Mouse (Mus musculus) neural tube, embryonic 11.5 days (tissue): ENCODE data around the gene Cst3. TPM values are rescaled to one million over a fixed set of nuclear protein-coding genes. Genes with fewer than 3 reads are reported as not detected.

Experiments
- ATAC-seq: fragments of 200-750 bp; cut with Nextera tagmentation; 2 replicates; pipeline ENCODE4 v1.8.0; 2017; ENCODE audit warnings: moderate number of reproducible peaks, mild to moderate bottlenecking, moderate TSS enrichment, moderate library complexity; ENCODE audit not compliant: insufficient read depth, low FRiP score, low TSS enrichment
- DNase-seq: peaks from one replicate; pipeline ENCODE4 v3.0.0-alpha.2; 2015; ENCODE audit warnings: low spot score
- H3K27ac ChIP-seq: fragments of 300-500 bp; sonication (generic); 2 replicates; pipeline ENCODE4 v1.5.1; 2014; ENCODE audit warnings: low read depth, mild to moderate bottlenecking, low read length
- H3K27me3 ChIP-seq: fragments of 300-500 bp; sonication (generic); 2 replicates; pipeline ENCODE4 v1.6.1; 2014; ENCODE audit warnings: mild to moderate bottlenecking, low read length, mixed read lengths; ENCODE audit not compliant: control insufficient read depth, insufficient read depth
- H3K36me3 ChIP-seq: fragments of 300-500 bp; sonication (generic); 2 replicates; pipeline ENCODE4 v1.6.1; 2014; ENCODE audit warnings: mild to moderate bottlenecking, low read length, moderate library complexity, mixed read lengths; ENCODE audit not compliant: control insufficient read depth, insufficient read depth
- H3K4me1 ChIP-seq: fragments of 300-500 bp; sonication (generic); 2 replicates; pipeline ENCODE4 v1.6.1; 2014; ENCODE audit warnings: low read length, mixed read lengths; ENCODE audit not compliant: control insufficient read depth, insufficient read depth
- H3K4me2 ChIP-seq: fragments of 300-500 bp; sonication (generic); 2 replicates; pipeline ENCODE4 v1.6.1; 2014; ENCODE audit warnings: low read depth, mild to moderate bottlenecking, moderate library complexity
- H3K4me3 ChIP-seq: fragments of 300-500 bp; sonication (generic); 2 replicates; pipeline ENCODE4 v1.5.1; 2014; ENCODE audit warnings: low read depth, low read length
- H3K9ac ChIP-seq: fragments of 300-500 bp; sonication (generic); 2 replicates; pipeline ENCODE4 v1.6.1; 2014; ENCODE audit warnings: mild to moderate bottlenecking, low read length
- H3K9me3 ChIP-seq: fragments of 300-500 bp; sonication (generic); 2 replicates; pipeline ENCODE4 v1.6.1; 2016; ENCODE audit warnings: low read length; ENCODE audit not compliant: control insufficient read depth
- WGBS: fragments of 180-500 bp; shearing (Covaris S2); extraction: QIAGEN DNeasy Blood & Tissue Kit; methylation state at CpG from one replicate; pipeline ENCODE4 v1.1.7; 2014; 5-methylcytosine and 5-hydroxymethylcytosine counted together
- polyA plus RNA-seq: library from polyadenylated mRNA; unstranded; fragments of >200 nt; fragmentation: Nextera tagmentation; extraction: Ambion mirVana; gene quantifications from 2 replicates; pipeline ENCODE4 v1.2.1, GENCODE M21; 2014

The Cst3 gene
- polyA plus RNA-seq, result 309 and 318 TPM in 2 replicates

DNA sequence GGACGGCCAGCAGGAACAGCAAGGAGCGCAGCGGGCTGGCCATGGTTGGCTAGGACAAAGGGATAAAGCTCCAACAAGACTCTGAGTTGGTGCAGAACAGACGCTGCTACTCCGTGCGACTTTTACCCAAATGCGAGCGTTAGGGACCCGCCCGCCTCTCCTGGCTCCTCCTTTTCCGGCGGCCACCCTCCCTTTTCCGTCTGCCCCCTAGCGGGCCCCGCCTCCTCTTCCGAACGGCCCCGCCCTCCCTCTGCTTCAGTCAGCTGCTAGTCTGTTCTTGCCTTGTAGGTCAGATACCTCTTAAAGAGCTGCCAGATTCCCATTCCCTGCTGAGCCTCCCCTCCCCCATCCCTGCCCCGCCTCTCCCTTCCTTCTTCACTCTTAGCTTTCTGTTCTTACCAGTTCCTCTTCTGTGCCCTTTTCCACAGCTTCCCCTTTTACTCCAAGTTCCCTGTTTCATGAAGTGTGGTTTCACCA lies at the start of gene Cst3:
Gene Cst3, minus strand, starts transcription at position 358 of the 477 bp plus-strand sequence.
- Histone ChIP-seq H3K9ac (peak within 1 kb of the TSS; percentile 88), H3K4me3 (peak within 1 kb of the TSS; percentile 88), H3K4me2 (peak within 1 kb of the TSS; percentile 78), H3K27ac (peak within 1 kb of the TSS; percentile 73), H3K9me3 (no peaks in the 10 kb centered on the region), H3K36me3 (no peaks in the 10 kb centered on the region; the same call in 1 of the 2 replicates), H3K4me1 (peaks cover 11% of the 10 kb centered on the region), H3K27me3 (no peaks in the 10 kb centered on the region)
- ATAC-seq (peak; percentile 96), DNase-seq (peak; percentile 90)
- 0% methylated on average over 18 of the region's 19 CpGs for whole genome bisulfite sequencing

- H3K9me3 ChIP-seq, result no peaks in the 10 kb centered on the region
- H3K4me1 ChIP-seq, result no peaks in the 10 kb centered on the region
- 11% methylated on average over 5 of the region's 5 CpGs for WGBS
- H3K9ac ChIP-seq, result no peak overlapping the region
- no peaks in the 10 kb centered on the region for H3K27me3 ChIP-seq
- H3K4me3 ChIP-seq, result no peak overlapping the region
- no peaks in the 10 kb centered on the region for H3K36me3 ChIP-seq
- H3K27ac ChIP-seq, result no peak overlapping the region
- no peak overlapping the region for H3K4me2 ChIP-seq
- DNase-seq (peak; percentile 67), ATAC-seq (peak; percentile 82)
Observed at GRCm38 (mm10) chr2:148902286-148902685, 26.8 kb upstream of the Cst3 start.

DNA sequence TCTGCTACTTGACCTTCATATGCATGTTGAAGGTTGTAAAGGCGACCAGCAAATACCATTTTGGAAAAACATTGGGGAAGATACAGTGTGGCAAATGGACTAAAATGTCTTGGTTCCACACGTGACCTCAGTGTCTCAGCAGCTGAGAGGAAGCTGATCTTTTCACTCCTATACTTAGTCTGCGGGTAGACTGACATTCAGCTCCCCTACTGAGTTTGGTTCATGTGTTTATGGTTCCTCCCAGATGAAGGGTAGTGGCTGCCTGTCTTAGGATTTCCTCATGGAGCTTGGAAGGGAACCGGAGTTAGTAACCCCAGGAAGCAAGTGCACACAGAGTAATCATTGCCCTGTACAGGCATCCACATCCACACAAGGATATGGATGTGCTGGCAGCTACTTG lies 24.8 kb upstream of the Cst3 start:
- Histone ChIP-seq H3K9ac (no peak overlapping the region), H3K4me1 (no peaks in the 10 kb centered on the region), H3K36me3 (no peaks in the 10 kb centered on the region), H3K4me3 (no peak overlapping the region), H3K27ac (no peak overlapping the region), H3K4me2 (no peak overlapping the region), H3K9me3 (no peaks in the 10 kb centered on the region), H3K27me3 (no peaks in the 10 kb centered on the region)
- DNase-seq (no peak), ATAC-seq (no peak)
- WGBS, result 69% methylated on average over 4 of the region's 4 CpGs

DNA sequence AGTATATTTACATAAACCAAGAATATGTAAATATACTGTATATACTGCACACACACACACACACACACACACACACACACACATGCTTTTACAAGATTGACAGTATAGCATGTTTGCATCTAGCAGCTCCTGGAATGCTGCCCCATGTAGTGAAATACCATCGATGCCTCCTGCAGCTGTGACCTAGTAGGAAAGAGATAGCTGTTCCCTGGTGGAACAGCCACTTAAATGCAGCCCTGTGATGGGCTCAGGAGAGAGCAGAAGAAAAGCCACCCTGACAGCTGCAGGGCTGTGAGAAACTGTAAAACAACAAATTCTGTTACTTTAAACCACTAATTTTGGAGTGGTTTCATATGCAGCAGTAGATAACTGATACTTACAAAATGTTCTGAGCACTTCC lies 20.7 kb upstream of the Cst3 start:
- no peak overlapping the region for H3K4me3 ChIP-seq
- 71% methylated on average over 1 of the region's 1 CpGs for WGBS
- no peak overlapping the region for H3K27ac ChIP-seq
- DNase-seq, result no peak
- no peak overlapping the region for H3K4me2 ChIP-seq
- no peak overlapping the region for H3K9ac ChIP-seq
- no peaks in the 10 kb centered on the region for H3K36me3 ChIP-seq
- H3K4me1 ChIP-seq, result no peaks in the 10 kb centered on the region
- H3K27me3 ChIP-seq, result no peaks in the 10 kb centered on the region
- ATAC-seq, result no peak
- H3K9me3 ChIP-seq, result no peaks in the 10 kb centered on the region

- H3K4me3 ChIP-seq, result no peak overlapping the region
Observed at GRCm38 (mm10) chr2:148893107-148893506, 17.6 kb upstream of the Cst3 start.

DNA sequence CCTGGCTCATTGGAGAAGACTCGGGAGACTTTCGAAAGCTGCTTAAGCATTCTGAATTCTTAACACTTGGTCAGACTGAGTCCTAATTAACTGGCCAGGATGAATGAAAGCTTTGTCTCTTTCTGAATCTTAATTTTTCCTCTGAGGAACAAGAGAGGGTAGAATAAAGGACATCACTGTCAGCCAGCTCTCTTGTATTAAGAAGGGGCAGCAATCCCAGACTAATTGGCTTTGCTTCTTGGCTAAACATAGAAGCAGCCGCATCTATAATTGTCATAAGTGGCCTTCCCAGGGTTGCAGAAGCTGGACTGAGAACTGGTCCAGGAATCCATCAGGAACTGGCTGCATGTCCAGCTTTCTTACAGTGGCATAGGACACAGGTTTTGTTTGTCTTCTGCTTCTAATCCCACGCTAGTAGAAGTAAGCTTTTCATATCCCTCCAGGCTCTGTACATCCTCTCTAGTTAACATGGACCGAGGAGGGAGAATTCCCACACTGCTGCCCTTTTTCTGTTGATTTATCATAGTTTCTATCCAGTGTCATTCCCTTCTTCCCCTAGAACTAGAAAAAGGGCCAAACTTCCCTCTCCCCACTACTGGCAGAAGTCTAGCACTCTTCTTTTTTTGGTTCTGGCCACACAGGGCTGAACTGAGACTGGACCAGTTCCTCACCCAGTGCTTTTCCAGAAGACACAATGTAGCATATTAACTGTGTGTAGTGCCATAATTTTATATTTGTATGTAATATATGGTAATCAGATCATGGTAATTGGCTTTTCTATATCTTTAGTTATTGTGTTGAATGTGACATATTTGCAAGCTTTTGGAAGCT lies 14.7 kb upstream of the Cst3 start:
- DNase-seq (peak; percentile 18), ATAC-seq (peak; percentile 77; the same call in 1 of the 2 replicates)
- no peaks in the 10 kb centered on the region for H3K27me3 ChIP-seq
- H3K9ac ChIP-seq, result no peak overlapping the region
- no peak overlapping the region for H3K27ac ChIP-seq
- H3K4me3 ChIP-seq, result no peak overlapping the region
- H3K4me2 ChIP-seq, result no peak overlapping the region
- no peaks in the 10 kb centered on the region for H3K4me1 ChIP-seq
- WGBS, result 60% methylated on average over 5 of the region's 5 CpGs
- H3K9me3 ChIP-seq, result no peaks in the 10 kb centered on the region
- no peaks in the 10 kb centered on the region for H3K36me3 ChIP-seq

More at GRCm38 (mm10) chr2:148893107-148893506, 17.6 kb upstream of the Cst3 start:
- H3K27me3 ChIP-seq, result no peaks in the 10 kb centered on the region
- no peaks in the 10 kb centered on the region for H3K4me1 ChIP-seq
- H3K9me3 ChIP-seq, result no peaks in the 10 kb centered on the region
- no peaks in the 10 kb centered on the region for H3K36me3 ChIP-seq
- H3K27ac ChIP-seq, result no peak overlapping the region
- H3K4me2 ChIP-seq, result no peak overlapping the region
- ATAC-seq (no peak), DNase-seq (no peak)
- no peak overlapping the region for H3K9ac ChIP-seq

DNA sequence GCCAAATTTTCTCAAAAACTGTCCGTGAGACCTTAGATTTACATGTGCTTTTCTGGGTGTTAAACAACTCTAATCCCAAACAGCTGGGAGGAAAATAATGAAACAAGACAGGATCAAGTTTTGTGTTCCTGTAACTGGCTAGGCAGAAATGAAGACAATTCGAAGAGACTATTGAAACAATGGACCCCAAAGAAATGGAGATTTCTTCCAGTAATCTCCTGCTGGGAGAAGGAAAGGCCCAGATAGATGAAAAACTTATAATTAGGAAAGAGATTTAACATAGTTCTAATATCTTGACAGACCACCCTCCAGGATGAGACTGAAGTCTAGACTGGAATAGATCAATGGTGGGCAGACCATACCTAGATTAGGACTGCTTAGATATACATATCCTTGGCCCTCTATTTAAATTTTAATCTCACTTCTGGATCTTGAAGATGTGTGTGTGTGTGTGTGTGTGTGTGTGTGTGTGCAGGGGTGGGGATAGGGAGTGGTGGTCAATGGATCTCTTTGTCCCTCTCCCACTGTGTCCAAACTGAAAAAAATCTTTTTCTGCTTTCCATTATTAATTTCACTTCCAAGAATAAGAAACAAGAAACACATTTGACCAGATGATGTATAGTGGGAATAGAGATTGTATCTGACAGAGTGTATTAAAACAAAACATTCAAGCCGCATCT lies 14.0 kb upstream of the Cst3 start:
- Histone ChIP-seq H3K27me3 (no peaks in the 10 kb centered on the region), H3K4me2 (no peak overlapping the region), H3K36me3 (no peaks in the 10 kb centered on the region), H3K4me1 (no peaks in the 10 kb centered on the region), H3K4me3 (no peak overlapping the region), H3K9ac (no peak overlapping the region), H3K9me3 (no peaks in the 10 kb centered on the region), H3K27ac (no peak overlapping the region)
- DNase-seq (no peak), ATAC-seq (peak; percentile 76)
- WGBS, result 75% methylated on average over 3 of the region's 3 CpGs

DNA sequence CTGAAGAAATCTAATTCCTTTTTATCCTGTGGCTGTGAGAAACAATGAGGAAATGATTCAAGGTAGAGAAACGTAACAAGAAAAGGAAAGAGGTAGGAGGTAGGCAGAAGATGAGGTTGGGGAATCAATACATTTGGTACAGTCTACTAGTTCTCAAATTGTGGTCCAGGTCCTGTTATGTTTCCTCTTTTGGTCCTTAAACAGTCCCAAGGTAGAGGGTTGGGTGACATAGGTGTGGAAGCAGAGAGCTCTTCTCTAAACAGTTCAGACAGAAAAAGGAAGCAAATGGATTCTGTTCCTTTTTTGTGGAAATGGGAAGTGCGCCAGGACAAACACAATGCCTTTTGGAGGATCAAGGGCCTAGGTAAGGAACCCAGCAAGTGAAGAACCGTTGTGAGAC lies 13.4 kb upstream of the Cst3 start:
- 87% methylated on average over 3 of the region's 3 CpGs for WGBS
- ATAC-seq (no peak), DNase-seq (no peak)
- Histone ChIP-seq H3K4me3 (no peak overlapping the region), H3K27ac (no peak overlapping the region), H3K9ac (no peak overlapping the region), H3K4me1 (no peaks in the 10 kb centered on the region), H3K36me3 (no peaks in the 10 kb centered on the region), H3K27me3 (no peaks in the 10 kb centered on the region), H3K9me3 (no peaks in the 10 kb centered on the region), H3K4me2 (no peak overlapping the region)
